Mouse (Mus musculus) ovary, adult 18-20 months (tissue): ENCODE data around the gene Fgfr2.

Experiments used
- DNase-seq: peaks from one replicate; pipeline ENCODE4 v3.0.0; 2022; ENCODE audit warnings: low spot score, mixed read lengths

Gene Fgfr2

DNA sequence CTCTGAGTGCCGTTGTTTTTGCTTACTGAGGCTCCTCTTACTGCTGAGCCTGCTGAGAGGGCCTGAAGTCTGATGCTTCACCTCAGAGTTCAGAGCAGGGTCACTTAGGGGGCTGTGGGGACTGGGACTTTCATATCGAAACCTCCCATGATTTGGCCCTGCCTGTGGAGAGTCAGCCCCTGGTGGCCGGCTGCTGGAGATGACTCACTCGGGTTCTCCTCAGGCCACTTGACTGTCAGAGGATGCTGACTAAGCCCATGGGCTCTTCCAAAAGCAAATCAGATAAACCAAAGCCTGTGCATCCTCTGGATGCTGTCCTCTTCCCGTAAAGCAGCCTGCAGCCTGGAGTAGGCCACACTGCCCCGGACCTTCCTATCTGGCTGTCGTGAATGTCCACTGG is 2154.6 kb downstream of the Fgfr2 start:
- peak; percentile 41 for DNase-seq

DNA sequence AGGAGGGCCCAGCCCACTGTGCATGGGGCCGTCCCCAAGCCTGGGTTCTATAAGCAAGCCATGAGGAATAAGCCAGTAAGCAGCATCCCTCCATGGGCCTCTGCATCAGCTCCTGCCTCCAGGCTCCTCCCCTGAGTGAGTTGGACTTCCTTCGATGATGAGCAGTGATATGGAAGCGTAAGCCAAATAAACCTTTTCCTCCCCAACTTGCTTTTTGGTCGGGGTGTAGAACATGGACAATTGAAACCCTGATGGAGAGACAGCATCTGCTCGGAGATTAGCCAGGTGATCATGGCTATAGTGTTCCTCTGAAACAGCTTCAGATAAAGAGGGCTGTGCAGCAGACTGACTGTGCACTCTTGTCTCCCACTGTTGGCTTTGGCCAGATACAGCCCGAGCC is 2155.2 kb downstream of the Fgfr2 start:
- DNase-seq: no peak

DNA sequence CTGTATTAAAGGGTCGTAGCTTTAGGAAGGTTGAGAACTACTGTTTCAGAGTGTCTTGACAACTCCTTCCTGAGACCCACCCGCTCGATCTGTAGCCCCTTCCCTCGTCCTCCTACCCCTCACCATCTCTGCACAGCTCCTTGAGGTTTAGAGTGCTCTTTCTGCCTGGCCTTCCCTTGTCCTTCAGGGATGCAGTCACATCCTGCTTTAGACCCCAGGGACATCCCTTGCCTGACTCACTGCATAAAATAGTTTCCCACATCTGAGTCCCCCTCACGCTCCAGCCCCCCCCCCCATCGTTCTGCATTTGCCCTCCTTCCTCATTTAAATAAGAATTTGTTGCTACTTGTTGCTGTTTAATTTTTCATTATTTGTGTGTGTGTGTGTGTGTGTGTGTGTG is 2156.3 kb downstream of the Fgfr2 start:
- DNase-seq: no peak

DNA sequence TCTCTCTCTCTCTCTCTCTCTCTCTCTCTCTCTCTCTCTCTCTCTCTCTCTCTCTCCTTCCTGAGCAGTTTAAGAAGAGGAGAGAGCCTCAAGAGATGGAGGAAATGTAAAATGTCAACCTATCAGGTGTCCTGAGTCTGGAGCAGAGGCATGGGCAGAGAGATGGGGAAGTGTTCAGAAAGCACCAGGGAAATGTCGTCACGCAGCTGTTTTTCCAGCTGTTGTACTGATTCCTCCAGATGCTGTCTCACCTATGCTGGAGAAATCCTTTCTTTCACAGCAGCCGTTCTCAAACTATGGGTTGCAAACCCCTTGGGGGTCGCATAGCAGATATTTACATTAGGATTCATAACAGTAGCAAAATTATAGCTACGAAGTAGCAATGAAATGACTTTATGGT is 2156.7 kb downstream of the Fgfr2 start:
- no peak for DNase-seq

DNA sequence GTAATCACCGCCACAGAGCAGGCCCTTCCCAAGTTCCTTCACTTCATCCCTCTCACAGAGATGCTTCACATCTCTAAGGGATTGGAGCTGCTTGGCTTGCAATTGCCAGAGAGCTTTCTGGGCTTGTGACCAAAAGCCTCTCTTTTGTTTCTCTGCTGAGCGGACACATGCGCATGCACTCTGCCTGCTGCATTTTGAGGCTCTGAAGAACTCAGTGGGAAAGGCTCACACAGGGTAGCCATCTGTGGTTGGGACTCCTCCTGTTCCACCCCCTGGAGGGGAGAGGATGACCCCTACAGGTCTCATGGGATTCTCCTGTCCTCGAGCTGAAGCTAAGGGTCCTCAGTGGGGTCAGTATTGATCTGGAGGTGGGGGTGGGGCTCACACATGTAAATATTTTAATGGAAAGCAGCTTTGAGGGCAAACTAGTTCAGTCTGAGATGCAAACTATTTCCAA is 2157.2 kb downstream of the Fgfr2 start:
- no peak for DNase-seq

DNA sequence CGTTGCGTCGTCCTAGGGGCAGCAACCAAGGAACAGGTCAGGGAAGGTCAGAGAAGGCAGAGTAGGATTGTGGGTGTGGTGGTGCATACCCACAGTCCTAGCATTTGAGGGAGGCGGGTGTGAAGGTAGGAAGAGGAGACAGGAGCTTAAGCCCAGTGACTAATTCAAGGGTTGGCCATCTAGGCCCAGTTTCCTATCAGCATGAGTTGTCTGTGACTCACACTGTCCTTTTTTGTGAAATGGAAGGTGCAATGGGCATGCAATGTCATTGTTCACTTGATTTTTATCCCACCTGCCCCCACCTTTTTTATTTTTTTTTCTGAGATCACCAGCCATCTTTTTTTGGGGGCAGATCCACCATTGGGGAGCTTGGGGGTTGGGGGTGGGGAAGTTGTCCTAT is 2157.8 kb downstream of the Fgfr2 start:
- no peak for DNase-seq

DNA sequence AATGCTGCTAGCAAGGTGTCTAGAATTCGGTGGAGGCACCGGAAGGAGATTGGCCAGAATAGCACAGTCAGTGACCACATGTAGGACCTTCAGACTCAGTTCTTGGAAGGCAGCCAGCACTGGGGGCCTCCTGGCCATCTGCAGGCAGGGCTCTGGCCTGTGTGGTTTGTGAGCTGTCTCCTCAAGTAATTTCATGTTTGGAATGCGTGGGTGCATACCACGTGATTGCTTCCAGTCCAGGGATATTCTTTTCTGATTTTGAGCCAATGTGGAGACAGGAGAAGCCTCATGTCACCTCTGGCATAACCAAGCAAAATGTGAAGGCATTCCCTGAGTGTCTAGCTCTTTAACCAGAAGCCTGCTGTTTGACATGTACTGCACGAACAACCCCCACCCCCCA is 2158.5 kb downstream of the Fgfr2 start:
- DNase-seq: peak; percentile 82

DNA sequence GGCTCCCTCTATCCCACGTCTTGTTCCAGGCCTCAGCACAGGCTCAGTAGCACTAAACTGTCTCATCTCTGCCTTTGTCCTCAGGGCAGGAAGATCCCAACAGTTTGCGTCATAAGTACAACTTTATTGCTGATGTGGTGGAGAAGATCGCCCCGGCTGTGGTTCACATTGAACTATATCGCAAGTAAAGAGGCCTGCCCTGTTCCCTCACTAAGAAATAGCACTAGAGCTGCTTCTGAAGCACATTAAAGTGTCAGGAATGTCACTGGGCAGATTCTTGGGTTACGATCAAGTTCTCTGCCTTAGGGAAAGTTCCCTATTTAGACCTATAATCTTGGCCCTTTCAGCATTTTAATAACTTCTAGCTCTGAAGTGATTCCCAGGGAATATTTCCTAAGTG is 2161.7 kb downstream of the Fgfr2 start:
- no peak for DNase-seq

DNA sequence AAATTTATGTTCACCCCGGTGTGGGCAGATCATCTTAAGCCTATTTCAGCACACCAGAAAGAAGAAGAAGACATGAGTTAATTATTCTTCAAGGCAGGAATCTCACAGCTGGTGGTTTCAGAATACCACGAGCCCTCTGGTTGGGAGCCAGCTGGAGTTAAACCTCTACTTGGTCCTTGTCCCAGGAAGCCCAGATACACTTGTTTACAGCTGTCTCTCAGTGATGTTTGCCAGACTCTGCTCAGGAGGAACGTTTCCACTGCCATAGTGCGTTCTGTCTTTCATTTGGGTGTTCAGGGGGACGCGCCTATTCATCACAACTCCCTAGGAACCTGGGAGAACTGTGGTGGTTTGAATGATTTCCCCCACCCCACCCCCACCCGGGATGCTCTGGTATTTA is 2163.3 kb downstream of the Fgfr2 start:
- no peak for DNase-seq

DNA sequence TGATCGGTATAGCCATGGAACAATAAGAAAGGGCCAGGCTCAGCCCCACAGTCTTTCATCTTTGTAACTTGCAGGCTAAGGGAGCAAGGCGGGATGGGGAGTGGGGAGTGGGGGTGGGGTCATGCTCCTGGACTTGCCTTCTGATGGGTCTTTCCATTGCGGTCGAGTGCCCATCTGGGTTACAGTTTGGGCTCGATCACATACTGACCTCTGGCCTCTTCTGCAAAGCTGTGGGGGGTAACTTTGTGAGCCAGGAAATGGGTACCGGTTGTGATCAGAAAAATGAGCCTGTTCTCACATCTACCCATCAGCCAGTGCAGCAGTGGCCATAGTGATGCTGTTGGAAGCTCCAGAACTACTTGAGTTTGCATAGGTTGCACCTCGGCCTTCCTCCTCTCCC is 2164.6 kb downstream of the Fgfr2 start:
- no peak for DNase-seq

DNA sequence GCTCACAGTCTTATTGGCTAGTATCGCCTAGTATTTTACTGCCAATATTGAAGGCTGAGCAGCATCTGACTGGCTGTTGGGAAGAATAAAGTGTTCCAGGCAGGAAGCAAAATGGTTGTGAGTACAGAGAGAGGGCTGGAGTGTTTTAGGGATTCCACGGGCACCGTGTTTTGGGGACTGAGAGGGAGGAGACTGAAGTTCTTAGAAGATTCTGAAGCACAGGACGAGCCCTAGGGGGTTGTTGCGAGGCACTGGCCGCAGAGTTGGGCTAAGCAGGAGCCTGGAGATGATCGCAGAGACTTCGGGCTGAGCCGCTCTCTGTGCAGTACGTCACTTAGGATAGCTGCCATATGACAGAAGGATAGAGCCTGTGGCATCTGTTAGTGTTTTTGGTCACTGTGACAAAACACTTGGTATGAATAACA is 2169.0 kb downstream of the Fgfr2 start:
- DNase-seq: no peak

DNA sequence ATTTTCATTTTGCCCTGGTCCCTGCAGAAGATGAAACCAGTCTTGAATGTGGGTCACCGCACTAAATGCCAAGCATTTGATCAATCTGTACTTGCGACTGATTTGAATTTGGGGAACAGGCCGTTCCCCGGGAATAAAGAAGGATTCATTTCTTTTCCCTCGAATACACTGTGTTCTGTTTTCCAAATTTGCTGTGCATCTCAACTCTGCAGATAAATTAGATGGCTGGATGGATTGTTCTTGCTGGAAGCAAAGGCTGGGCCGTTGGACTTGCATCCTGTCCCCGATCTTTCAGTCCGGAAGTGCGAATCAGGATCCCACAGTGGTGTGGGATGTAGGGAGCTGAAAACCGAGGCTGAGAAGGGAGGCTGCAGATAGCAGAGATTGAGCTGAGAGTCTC is 2169.8 kb downstream of the Fgfr2 start:
- DNase-seq: no peak

DNA sequence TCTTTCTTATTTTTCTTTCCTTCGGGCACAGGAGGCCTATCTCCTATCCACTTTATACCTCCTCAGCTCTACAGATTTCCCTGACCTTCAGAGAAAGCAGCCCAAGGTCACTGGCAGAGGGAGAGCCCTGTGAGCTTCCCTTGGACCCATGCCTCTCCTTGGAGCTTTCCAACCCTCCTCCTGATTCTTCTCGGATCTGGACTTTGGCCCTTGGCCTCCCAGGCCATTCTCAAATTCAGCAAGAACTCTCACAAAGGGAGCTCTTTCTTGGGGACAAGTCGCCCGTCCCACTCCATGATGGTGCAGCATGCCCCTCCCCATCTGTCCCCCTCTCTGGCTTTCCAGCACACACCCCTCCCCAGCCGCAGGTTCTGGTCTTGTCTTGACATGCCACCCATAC is 2172.1 kb downstream of the Fgfr2 start:
- DNase-seq: peak; percentile 74

DNA sequence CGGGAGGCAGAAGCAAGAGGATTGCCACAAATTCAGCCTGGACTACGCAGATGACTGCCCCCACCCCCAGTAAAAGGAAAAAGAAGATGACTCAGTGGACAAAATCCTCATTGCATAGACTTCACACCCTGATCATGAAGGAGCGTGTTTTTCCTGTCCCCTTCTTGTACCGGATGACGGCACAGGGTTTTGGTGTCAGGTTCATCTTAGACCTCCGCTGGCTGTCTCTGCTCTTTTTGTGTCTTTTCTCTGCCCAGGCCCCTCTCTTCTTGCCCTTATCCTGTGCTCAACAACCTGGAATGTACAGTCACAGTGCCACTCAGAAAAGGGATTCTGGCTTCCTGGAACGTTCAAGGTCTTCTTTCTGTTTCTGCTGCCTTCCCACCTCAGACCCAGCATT is 2172.7 kb downstream of the Fgfr2 start:
- no peak for DNase-seq

DNA sequence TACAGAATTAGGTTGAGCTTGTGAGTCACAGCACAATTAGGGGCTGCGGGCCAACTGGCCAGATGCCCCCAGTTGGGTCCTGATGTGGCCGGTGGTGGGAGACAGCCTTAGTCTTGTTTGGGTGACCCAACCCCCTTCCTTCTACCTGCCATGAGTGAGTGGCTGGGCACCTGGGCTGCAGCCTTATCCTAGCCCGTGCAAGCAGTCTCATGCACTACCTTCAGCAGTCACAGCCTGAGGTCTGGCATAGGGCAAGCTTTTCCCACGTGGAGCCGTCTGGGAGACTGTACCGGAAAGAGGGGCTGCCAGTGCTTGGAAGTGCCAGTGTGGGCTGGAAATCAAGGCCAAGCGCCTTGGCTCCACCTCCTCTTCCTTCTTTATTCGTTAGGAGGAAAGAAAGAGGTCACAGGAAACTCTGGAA is 2173.8 kb downstream of the Fgfr2 start:
- peak; percentile 58 for DNase-seq

DNA sequence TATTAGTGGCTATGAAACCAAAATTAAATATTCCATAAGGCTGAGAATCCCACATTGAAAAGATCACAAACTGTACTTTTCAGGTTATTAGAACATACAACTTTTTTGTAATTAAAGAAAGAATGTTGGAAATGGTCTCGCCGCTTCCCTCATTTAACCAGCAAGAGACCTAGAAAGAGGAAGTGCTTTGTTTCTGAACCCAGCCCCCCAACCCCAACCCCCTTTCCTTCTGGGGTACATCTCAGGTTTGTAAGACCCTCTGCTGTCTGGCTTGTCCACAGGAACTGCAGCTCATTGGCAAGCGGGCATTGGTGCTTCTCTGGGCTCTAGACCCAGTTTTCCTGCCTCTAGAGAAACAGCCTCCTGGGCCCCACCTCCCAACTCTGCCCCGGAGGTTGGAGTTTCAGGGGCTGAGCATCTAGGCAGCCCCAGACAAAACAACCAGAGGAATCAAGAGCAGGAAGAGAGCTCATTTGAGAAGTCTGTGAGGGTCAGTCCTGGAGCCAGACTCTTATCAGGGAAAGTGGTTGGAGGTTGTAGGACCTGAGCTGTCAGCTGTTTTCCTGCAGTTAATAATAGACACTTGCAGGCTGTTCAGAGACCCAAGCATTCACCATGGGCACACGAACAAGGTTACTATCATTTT is 2174.5 kb downstream of the Fgfr2 start:
- DNase-seq: no peak

DNA sequence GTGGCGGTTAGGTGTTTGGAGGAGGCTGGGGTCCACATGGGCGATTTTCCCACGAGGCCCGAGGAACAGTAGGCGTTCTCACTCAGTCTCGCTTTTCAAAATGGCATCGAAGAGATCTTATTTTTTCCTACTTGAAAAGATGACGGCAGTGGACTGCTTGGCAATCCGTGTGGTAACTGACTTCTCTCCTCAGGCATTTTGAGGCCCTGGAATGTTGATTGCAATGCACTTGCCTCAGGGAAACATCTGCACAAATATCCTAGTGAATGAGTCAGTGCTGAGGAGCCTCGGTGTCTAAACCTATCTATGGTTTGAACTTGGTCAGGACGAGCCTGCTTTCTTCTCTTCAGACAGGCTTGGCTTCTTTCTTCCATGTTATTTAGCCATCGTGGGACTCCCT is 2176.8 kb downstream of the Fgfr2 start:
- DNase-seq: no peak

DNA sequence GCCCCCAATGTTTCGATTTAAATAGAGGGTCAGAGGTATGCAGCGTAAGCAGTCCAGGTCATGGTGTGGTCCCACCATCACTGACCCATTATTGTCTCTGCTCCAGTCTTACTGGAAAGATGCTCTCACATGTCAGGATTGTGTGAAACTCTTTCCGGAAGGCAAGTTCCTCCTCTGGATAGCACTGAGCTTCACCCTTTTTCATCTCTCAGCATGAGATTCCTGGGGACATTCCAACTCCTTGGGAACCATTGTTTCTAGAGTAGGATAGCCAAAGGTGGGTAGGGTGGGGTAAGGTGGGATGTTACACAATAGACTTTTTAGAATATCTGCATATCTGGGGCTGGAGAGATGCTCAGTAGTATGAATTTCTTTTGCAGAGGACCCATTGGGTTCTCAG is 2177.4 kb downstream of the Fgfr2 start:
- no peak for DNase-seq

DNA sequence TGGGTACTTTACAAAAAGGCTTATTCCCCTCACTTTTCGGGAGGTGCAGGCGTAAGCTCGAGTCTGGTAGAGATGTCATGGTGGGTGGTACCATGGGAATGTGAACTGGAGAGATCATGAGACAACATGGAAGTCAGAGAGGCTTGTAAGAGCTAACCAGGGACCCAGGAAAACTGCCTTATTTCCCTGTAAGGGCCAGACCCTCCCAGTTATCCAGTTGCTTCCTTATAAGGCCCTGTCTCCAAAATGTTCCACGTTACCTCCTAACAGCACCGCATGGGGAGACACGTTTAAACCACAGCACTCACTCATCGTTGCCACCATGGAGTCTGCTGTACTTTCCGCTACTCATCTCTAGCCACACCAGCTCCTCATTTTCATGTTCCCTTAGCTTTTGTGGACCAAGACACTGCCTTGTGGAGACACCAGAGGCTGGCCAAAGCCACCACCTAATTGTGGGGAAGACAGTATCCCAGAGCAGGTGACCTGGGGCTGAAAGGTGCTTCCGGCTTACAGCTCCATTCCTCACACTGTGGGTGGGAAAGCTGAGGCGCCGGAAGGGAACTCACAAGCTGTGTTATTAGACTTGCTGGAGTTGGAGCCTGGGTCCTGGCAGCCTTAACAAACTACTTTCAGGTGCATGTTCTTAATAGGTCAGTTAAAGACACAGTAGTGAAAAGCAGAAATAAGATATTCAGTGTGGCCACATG is 2178.2 kb downstream of the Fgfr2 start:
- DNase-seq: no peak

DNA sequence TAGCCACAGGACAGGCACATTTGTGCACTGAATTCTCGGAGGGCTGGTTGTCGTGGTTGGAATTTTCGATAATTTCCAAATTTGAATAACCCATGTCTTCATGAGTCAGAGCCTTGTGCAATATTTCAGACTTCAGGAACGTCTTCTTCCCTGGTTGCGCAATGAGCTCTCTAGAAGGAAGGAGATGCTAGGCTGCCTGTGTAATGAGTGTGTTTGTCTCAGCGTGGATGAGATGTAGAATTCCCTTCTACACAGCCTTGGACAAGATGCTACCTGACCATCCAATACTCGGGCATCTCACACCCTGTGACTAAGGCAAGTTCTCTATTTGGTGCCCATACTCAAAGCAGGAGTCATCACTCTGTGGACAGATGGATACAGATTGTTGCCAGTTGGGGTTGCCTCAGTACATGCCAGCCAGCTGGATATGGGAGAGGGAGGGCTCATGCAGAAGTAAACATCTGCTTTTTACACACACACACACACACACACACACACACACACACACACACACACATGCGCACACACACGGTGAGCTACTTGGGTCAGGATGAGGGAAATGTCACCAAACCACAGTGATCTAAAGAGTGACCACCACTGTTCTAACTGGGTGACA is 2179.8 kb downstream of the Fgfr2 start:
- DNase-seq: no peak

DNA sequence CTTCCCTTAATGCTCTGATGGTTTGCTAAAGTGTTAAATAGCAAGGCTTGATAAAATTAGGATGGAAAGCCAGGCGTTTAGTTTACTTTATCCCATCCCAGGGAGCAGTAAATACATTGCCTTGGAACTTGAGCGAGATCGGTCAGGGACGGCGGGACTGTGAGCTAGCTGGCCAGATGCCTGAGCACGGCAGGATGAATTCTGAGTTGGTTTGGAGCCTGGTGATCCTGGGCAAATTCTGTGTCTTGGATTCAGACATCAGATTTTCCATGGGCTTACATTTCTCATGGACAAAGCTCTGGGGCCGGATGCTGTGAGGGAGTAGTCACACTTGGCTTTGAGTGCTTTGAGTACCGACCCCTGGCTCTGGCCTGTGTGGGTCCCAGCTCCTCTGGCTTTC is 2182.4 kb downstream of the Fgfr2 start:
- no peak for DNase-seq

DNA sequence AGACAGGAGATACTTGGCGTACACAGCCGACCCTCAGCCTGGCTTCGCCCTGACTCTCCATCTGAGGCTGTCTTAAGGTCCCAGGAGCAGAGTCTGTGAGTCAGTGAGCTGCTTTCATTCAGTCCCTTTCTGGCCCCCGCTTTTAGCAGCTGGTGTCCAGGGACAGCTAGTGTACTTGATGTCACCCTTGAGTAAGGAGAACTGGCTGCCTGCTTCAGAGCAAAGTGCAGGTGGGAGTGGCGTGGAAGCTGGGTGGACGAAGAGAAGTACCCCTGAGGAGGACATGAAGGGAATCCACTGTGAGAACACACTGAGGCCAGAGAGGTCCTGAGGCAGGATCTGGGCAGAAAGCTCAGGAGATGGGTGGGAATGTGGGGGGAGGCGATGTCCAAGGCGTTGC is 2184.3 kb downstream of the Fgfr2 start:
- no peak for DNase-seq

DNA sequence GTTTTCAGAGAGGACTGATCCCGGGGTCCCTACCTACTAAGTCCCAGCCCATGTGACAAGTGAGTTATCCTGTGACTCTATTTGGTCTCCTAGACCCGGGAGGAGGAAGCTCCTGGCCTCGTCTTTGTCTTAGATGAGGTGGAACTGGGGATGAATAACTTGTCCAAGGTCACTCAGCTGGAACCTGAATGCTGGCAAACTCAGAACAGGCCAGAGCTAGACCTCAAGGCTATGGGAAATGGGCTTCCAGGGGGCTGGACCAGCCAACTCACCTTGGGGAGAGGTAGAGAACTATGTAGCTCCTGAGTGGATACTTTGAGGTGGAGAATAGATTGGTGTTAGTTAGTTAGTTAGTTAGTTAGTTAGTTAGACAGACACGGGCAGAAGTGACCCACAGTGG is 2185.1 kb downstream of the Fgfr2 start:
- no peak for DNase-seq
